Mouse (Mus musculus) retina, postnatal 7 days (tissue): ENCODE measurements around the gene Krt76.

Experiments
- DNase-seq: peaks from one replicate; pipeline ENCODE4 v3.0.0-alpha.2; 2012; ENCODE audit warnings: low read depth, low spot score

Gene Krt76

DNA sequence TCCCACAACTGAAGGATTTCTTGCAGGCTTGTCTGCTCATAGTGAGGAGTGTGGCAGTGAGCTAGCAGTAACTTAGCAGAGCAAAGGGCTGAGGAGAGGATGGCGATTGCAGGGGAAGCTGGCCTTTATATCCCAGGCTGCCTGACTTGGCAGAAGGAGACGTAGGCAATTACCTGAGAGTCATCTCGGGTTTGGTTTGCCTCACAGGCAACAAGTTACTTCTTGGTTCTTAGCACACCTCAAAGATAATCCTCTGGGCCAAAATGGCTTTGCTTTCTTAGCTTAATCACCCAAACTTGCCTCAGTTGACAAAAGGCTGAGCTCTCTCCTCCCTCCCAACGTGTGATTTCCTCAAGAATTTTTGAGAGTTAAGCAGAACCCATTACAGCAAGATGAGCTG, at the start of gene Krt76:
Gene Krt76, minus strand, starts transcription at position 101 of the 400 bp plus-strand sequence.
- no peak for DNase-seq

DNA sequence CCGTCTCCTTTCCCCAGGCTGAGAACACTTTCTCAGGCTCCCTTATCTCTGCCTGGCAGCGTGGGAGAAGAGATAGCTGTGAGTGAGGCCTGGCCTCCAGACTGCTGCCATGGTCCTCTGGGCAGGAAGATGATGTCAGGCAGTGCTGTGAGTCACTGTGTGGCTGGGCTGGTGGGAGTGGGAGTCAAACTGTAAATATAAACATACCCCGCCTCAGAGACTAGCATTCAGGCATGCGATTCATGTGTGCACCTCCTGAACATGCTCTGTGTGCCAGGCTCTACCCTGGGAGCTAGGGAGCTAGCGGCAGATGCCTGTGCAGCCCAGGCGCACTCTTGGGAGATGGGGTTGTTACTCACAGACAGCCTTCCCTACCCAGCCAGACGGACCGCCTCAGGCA, 49.2 kb upstream of the Krt76 start:
- no peak for DNase-seq

DNA sequence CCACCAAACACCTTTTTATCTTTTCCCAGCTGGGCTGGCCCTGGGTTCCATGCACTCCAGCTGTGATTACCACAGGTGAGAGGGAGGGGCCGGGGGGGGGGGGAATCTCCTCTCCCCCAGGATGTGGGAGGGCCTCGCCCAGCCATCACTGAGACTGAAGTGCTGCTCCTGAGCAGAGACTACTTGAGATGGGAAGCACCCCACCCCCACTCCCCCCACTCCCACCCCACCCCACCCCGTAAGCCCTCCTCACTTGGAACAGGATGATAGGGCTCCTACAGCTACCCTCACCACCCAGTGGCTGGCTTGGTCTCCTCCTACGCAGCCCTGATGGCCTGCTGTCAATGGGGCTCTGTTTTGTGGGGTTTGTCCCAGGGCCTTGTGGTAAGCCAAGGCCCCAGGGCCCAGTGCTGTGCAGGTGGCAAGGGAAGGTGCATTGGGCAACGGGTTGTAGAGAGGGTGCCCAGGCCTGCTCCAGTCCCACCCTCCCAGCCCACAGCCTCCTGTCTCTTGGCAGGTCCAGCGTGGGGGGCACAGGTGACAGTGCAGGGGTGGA, 47.6 kb upstream of the Krt76 start, which contains the start of gene Krt79:
Gene Krt79, minus strand, starts transcription at position 51 of the 556 bp plus-strand sequence.
- DNase-seq, result no peak

DNA sequence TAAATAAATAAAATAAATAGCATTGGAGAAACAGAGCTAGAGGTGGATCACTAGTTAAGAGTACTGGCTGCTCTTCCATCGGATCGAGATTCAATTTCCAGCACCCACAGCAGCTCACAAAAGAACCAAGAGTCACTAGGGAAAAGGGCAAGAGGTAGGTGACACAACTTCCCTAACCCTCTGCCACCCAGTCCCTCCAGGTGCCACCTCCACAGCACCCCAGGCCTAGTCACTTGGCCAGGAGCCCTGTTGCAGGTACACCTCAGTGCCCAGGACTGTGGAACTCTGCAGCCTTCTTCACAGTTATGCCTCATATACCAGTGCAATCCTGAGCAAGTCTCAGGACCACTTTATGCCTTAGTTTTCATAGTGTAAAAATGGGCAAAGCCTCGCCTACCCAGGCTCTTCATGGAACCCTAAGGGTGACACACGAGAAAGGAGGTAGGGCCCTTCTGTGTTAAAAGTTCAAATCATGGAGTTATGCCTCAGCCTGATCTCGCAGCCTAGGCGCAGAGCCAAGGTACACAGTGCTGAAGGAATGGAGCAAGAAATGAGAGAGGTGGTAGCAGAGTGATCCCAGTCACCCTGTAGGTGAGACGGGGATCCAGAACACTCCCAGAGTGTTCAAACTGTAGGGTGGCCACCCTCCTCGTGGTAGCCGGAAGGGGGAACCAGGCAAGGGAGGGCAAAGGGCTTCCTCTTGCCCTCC, 46.0 kb upstream of the Krt76 start:
- DNase-seq, result no peak

- DNase-seq, result no peak
Observed at GRCm38 (mm10) chr15:101933024-101933423, 40.3 kb upstream of the Krt76 start.

DNA sequence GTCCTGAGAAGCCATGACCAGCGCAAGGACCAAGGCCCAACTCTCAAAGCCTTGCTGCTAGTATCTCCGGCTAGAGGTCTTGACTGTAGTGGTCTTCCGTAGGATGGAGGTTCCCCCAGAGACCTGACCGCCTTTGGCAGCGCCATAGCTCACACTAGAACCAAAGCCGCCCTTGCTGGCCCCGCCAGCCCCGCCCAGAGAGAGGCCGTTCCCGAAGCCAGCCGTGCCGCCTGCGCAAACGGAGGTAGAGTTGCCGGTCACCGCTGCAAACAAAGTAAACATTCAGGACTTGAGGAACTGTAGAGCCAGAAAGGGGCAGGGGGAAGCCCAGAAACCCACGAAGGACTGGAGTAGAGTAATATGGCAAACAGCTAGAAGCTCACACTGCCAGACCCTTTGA, 36.9 kb upstream of the Krt76 start:
- no peak for DNase-seq

DNA sequence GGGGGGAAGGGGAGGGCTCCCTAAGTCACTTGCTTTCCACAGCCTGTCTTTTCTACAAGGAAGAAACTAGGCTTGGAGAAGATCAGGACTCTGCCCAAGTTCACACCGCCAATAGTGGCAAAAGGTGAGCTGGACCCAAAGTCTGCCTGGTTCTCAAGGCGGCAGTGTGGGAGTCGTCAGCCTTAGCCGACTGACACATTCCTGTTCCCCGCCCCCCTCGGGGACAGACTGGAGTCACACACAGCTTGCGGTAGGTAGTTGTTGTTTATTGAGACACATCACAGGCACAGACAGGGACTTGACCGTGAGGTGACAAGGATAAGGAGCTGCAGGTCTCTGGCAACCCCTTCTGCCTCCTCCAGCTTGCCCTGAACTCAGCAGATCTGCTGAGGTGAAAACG, 36.4 kb upstream of the Krt76 start:
- DNase-seq, result no peak

- DNase-seq, result no peak
Observed at GRCm38 (mm10) chr15:101927340-101928080, 34.8 kb upstream of the Krt76 start.

DNA sequence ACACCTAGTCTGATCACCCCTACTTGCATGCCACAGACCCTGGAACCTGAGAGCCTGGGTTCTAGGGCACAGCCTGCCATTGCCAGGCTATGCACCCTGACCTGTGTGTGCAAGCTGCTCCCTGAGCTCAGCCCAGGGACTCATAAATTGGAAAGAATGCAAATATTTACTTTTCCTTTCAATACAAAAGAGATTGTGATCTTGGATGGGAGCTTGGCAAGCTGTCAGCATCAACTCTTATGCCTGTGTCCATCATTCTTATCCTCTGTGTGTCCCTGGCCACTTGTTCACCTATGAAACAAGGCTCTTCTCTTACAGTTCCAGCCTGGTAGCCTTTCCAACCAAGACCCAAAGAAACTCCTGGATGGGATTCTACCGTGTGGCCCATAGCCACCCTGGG, 32.3 kb upstream of the Krt76 start:
- no peak for DNase-seq

DNA sequence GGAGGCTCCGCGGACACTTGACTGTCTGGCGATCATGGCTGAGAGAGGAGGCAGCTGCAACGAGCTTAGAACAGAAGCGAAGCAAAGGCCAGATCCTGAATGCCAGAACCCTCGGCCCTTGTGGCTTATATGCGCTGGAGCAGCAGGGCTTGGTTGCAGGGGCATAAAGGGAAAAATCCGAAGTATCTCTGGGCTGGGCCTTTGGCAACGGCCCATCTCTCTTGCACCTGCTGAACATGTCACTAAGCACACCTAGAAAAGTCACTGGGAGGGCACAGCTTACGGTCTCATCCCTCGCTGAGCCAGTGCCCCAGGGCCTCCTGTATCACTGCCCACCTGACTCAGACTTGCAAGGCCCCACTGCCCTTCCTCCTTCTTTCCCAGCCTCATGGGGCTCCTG, 31.9 kb upstream of the Krt76 start, which contains the start of gene Krt4:
Gene Krt4, minus strand, starts transcription at position 101 of the 400 bp plus-strand sequence.
- no peak for DNase-seq

- no peak for DNase-seq
Observed at GRCm38 (mm10) chr15:101922296-101922695, 29.6 kb upstream of the Krt76 start.

- no peak for DNase-seq
Observed at GRCm38 (mm10) chr15:101916072-101916471, 23.4 kb upstream of the Krt76 start.

- DNase-seq, result no peak
Observed at GRCm38 (mm10) chr15:101904849-101905248, 12.1 kb upstream of the Krt76 start.

- DNase-seq, result no peak
Observed at GRCm38 (mm10) chr15:101902171-101903149, 9.7 kb upstream of the Krt76 start.

- no peak for DNase-seq
Observed at GRCm38 (mm10) chr15:101895216-101895615, 2.5 kb upstream of the Krt76 start.

DNA sequence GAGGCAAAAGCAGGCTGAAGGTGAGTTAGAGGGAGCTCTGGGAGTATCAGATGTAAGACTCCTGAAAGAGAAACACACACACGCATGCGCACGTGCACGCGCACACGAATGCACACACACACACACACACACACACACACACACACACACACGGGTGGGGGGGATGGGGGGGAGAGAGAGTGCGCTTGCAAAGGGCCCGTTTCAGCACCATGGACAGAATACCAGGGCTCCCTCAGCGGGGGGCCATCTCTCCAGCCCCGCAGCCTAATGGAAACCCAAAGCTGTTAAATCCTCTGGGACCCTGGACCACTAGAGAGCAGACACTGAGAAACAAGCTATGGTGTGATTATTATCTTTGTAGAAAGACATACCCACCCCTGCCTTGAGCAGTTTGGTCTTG, 12.9 kb downstream of the Krt76 start:
- no peak for DNase-seq

- no peak for DNase-seq
Observed at GRCm38 (mm10) chr15:101878041-101878440, 14.7 kb downstream of the Krt76 start.

DNA sequence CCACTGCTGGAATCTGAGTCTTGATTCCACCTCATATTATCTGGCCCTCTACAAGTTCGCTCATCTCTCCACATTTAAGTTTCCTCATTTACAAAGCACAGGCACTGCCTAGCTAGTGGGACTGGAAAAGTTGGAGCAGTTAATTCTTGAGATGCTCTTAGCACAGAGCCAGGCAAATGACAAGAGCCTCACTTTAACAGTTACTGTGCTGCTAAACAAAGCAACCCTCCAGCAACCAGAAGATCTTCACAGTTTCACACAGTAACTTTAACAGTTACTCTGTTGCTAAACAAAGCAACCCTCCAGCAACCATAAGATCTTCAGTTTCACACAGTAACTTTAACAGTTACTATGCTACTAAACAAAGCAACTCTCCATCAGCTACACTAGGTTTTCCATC, 18.3 kb downstream of the Krt76 start:
- no peak for DNase-seq

- DNase-seq, result no peak
Observed at GRCm38 (mm10) chr15:101873231-101873630, 19.5 kb downstream of the Krt76 start.

- no peak for DNase-seq
Observed at GRCm38 (mm10) chr15:101869431-101869830, 23.3 kb downstream of the Krt76 start, which contains the start of gene Krt77. TSS of gene Krt77 (minus strand) at chr15:101869705.

GRCm38 (mm10) chr15:101866754-101867153, 26.0 kb downstream of the Krt76 start:
- DNase-seq, result no peak
